Mouse (Mus musculus) forebrain, embryonic 16.5 days (tissue): Measurements from ENCODE around the gene Ptgir. TPM values are rescaled to one million over a fixed set of nuclear protein-coding genes. Genes with fewer than 3 reads are reported as not detected.

Experiments
- ATAC-seq: fragments of 200-750 bp; cut with Nextera tagmentation; 2 replicates; pipeline ENCODE4 v1.8.0; 2017; ENCODE audit warnings: mild to moderate bottlenecking, moderate library complexity
- H3K27ac ChIP-seq: fragments of 300-500 bp; sonication (generic); 2 replicates; pipeline ENCODE4 v1.5.1; 2014; ENCODE audit warnings: low read length, control low read depth
- H3K27me3 ChIP-seq: fragments of 300-500 bp; sonication (generic); replicated peaks from 2 replicates; pipeline ENCODE4 v1.6.1; 2014; ENCODE audit warnings: low read length; ENCODE audit not compliant: control insufficient read depth, insufficient read depth
- H3K36me3 ChIP-seq: fragments of 300-500 bp; sonication (generic); 2 replicates; pipeline ENCODE4 v1.6.1; 2014; ENCODE audit not compliant: control insufficient read depth, insufficient read depth
- H3K4me1 ChIP-seq: fragments of 300-500 bp; sonication (generic); replicated peaks from 2 replicates; pipeline ENCODE4 v1.6.1; 2014; ENCODE audit warnings: low read length; ENCODE audit not compliant: control insufficient read depth, insufficient read depth
- H3K4me2 ChIP-seq: fragments of 300-500 bp; sonication (generic); 2 replicates; pipeline ENCODE4 v1.6.1; 2014; ENCODE audit warnings: mild to moderate bottlenecking, low read length, control low read depth
- H3K4me3 ChIP-seq: fragments of 300-500 bp; sonication (generic); replicated peaks from 2 replicates; pipeline ENCODE4 v1.5.1; 2014; ENCODE audit warnings: mild to moderate bottlenecking, low read length, control low read depth
- H3K9ac ChIP-seq: fragments of 300-500 bp; sonication (generic); replicated peaks from 2 replicates; pipeline ENCODE4 v1.6.1; 2014; ENCODE audit warnings: low read depth, low read length, control low read depth
- H3K9me3 ChIP-seq: fragments of 300-500 bp; sonication (generic); 2 replicates; pipeline ENCODE4 v1.6.1; 2016; ENCODE audit warnings: low read length; ENCODE audit not compliant: control insufficient read depth
- WGBS: fragments of 180-500 bp; shearing (Covaris S2); extraction: QIAGEN DNeasy Blood & Tissue Kit; methylation state at CpG from one replicate; pipeline ENCODE4 v1.1.7; 2014; 5-methylcytosine and 5-hydroxymethylcytosine counted together
- polyA plus RNA-seq: library from polyadenylated mRNA; unstranded; fragments of >200 nt; fragmentation: Nextera tagmentation; extraction: Ambion mirVana; gene quantifications from 2 replicates; pipeline ENCODE4 v1.2.1, GENCODE M21; 2015

Gene Ptgir
- polyA plus RNA-seq, 1 experiment from 2014 or later, result 0.15 TPM

DNA sequence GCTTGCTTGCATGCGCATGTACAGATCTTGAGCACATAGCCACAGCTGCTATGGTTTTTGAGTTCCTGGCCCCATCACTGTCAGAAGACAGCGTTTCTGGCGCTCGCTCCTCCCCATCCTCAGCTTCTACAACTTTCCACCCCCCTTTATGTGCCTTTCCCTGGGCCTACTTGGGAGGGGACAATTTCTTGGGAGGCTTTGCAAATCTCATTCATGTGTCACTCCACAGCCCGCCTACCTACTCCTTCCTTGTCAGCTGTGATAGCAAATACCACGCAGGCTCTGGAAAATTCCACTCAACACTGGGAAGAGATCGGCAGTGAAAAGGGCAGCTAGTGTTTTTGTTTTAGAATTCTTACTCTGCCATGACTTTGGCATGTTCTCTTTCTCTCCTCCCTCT is 34.0 kb downstream of the Ptgir start:
- Histone ChIP-seq H3K27me3 (peaks cover 1% of the 10 kb centered on the region; the same call in 1 of the 2 replicates), H3K9me3 (no peaks in the 10 kb centered on the region), H3K4me3 (no peak overlapping the region), H3K4me2 (no peak overlapping the region), H3K9ac (peak overlapping the region; percentile 19; the same call in 1 of the 2 replicates), H3K27ac (peak overlapping the region; percentile 83), H3K4me1 (peaks cover 45% of the 10 kb centered on the region), H3K36me3 (no peaks in the 10 kb centered on the region)
- WGBS, result 27% methylated on average over 7 of the region's 7 CpGs
- 0 out of 2 replicates have a peak, but pooled peaks have one; percentile 6 for ATAC-seq

DNA sequence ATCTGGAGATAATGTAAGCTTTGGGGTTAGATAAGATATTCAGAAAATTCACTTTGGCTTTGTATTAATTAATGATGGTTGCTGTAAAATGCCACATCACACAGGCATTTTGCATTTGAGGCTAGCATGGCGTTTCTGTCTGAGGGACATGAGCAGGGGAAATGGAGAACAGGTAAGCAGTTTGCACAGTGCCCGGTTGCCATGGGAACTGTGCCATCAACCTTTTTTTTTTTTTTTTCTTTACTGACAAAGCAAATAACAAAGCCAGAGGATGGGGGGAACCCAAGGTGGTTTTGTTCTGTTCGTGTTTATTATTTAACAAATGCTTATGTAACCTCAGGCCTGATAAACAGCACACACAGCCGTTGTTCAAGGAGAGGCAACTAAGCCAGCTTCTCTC is 36.6 kb downstream of the Ptgir start:
- 38% methylated on average over 4 of the region's 4 CpGs for WGBS
- peak overlapping the region; percentile 90 for H3K27ac ChIP-seq
- no peaks in the 10 kb centered on the region for H3K9me3 ChIP-seq
- no peak overlapping the region for H3K4me3 ChIP-seq
- no peak for ATAC-seq
- H3K36me3 ChIP-seq, result no peaks in the 10 kb centered on the region
- H3K4me1 ChIP-seq, result peaks cover 70% of the 10 kb centered on the region
- peaks cover 8% of the 10 kb centered on the region; the same call in 1 of the 2 replicates for H3K27me3 ChIP-seq
- H3K4me2 ChIP-seq, result no peak overlapping the region
- H3K9ac ChIP-seq, result no peak overlapping the region

DNA sequence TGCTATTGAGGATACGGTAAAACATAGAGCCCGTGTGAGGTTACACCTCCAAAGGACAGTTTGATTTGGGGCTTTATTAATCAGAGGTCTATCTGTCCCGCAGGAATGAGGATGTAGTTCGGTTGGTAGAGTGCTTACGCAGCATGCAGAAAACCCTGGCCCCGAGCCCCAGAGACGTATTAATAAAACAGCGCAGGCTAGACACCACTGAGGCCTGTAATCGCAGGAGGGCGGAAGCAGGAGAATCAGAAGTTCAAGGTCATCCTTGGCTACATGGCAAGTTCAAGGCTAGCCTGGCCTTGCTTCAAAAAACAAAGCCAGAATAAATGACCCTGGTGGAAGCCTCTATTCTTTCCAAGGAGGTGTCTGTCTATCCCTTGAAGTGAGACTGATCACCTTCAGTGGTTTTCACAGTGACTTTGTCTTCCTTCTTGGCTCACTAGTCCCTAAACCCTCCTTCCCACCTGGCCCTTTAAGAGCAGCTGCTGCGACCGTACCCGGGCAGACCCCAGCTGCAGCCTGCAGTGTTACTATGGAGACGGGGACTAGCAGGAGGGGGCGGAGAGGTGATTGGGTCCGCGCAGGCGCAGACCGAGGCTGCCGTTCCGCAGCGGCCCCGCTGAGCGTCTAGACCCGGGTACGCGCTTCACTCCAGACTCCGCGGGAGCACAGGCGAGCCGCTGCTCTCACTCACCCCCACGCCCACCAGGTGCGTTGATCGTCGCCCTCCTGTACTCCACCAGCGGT is 37.9 kb downstream of the Ptgir start, which contains the start of gene Pnmal2:
TSS of gene Pnmal2 (plus strand) at position 622 of the 747 bp plus-strand sequence.
- Histone ChIP-seq H3K4me3 (peak within 1 kb of the TSS; percentile 57), H3K27ac (peak within 1 kb of the TSS; percentile 90), H3K9me3 (no peaks in the 10 kb centered on the region), H3K27me3 (peaks cover 8% of the 10 kb centered on the region; the same call in 1 of the 2 replicates), H3K9ac (peak within 1 kb of the TSS; percentile 76), H3K4me2 (peak within 1 kb of the TSS; percentile 81), H3K36me3 (no peaks in the 10 kb centered on the region), H3K4me1 (peaks cover 71% of the 10 kb centered on the region)
- ATAC-seq, result peak; percentile 91
- WGBS, result 14% methylated on average over 35 of the region's 36 CpGs

DNA sequence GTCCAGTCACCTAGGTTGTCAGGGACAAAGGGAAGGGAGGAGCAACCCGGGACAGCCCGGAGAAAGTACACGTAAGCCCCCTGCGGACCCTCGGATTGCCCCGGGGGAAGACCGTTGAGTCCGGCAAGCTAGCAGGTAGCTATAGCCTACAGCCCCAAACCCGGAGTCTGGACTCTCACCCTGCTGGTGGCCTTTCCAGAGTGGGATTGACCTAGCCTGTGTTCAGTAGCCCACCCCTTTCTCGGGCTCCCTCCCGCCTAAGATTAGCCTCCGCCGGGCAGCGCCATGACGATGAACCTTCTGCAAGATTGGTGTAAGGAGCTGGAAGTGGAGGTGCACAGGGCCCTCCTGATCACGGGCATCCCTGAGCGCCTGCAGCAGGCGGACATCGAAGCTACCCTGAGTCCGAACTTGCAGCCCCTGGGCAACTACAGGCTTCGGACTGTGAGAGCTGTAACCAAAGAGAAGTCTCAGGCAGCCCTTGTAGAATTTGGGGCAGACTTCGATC is 38.6 kb downstream of the Ptgir start:
- no peaks in the 10 kb centered on the region for H3K9me3 ChIP-seq
- peak overlapping the region; percentile 90 for H3K27ac ChIP-seq
- peaks cover 8% of the 10 kb centered on the region; the same call in 1 of the 2 replicates for H3K27me3 ChIP-seq
- 2% methylated on average over 22 of the region's 22 CpGs for WGBS
- peaks cover 71% of the 10 kb centered on the region for H3K4me1 ChIP-seq
- H3K9ac ChIP-seq, result peak overlapping the region; percentile 76
- ATAC-seq, result peak; percentile 13
- peak overlapping the region; percentile 81 for H3K4me2 ChIP-seq
- H3K4me3 ChIP-seq, result peak overlapping the region; percentile 57
- H3K36me3 ChIP-seq, result no peaks in the 10 kb centered on the region

DNA sequence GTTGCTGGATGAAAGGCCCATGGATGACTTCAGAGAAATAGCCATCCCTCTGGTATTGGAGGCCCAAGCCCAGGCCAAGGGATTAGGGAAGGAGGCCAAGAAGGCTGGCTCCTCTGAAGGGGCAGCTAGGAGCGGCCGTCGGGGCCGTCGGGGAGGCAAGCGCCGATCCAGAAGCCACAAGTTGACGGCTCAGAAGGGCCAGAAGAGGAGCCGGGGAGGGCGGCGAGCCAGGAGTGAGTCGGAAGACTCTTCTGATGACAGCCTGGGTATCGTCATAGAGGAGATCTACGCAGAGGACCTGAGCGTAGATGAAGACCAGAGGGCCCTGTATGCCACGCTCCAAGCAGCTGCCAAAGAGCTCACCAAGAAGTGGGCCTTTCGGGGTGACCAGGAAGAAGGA is 39.1 kb downstream of the Ptgir start:
- H3K9me3 ChIP-seq, result no peaks in the 10 kb centered on the region
- H3K4me1 ChIP-seq, result peaks cover 70% of the 10 kb centered on the region
- peak overlapping the region; percentile 90 for H3K27ac ChIP-seq
- no peaks in the 10 kb centered on the region for H3K36me3 ChIP-seq
- H3K4me2 ChIP-seq, result peak overlapping the region; percentile 81
- no peak for ATAC-seq
- 16% methylated on average over 17 of the region's 17 CpGs for WGBS
- peak overlapping the region; percentile 57 for H3K4me3 ChIP-seq
- peaks cover 8% of the 10 kb centered on the region; the same call in 1 of the 2 replicates for H3K27me3 ChIP-seq
- peak overlapping the region; percentile 76 for H3K9ac ChIP-seq

DNA sequence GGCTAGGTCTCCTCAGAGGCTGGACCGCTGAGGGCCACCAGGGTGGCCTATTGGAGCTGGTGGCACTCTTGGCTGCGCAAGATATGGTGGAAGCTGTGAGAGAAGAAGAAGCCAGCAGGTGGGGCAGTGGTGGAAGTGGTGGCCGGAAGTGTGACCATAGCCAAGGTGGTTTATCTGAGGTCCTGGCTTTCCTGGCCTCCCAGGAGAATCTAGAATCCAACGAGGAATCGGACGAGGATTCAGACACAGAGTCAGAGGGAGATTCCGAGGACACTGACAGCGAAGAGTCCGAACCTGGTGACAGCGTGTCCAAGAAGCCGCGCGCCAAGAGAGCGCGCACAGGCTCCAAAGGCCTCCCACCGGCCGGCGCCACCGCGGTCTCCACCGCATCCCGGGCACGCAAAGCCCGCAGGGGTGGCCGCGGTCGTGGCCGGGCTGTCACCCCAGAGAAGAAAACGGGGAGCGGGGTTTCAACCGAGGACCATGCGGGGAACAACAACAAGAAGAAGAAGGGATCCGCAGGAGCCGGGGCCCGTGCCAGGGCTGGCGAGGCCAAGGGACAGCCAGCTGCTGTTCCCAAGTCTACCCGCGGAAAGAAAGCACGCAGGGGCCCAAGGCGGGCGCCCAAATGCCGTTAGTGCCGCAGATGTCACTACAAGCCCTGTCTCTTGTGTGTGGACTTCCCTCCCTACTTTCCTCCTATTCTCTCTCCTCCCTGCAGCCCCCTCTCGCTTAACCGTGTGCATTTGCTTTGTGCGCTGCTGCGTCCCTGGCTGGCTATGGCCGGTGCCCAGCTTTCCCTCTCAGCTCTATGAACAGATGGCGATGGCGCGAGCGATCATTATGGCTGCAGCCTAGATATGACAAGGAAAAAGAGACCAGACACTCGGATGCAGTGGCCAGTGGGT is 40.4 kb downstream of the Ptgir start:
- peak overlapping the region; percentile 71 for H3K27ac ChIP-seq
- H3K4me1 ChIP-seq, result peaks cover 70% of the 10 kb centered on the region
- no peaks in the 10 kb centered on the region for H3K36me3 ChIP-seq
- no peaks in the 10 kb centered on the region for H3K9me3 ChIP-seq
- peak overlapping the region; percentile 81 for H3K4me2 ChIP-seq
- peak overlapping the region; percentile 76 for H3K9ac ChIP-seq
- no peak for ATAC-seq
- 2% methylated on average over 53 of the region's 53 CpGs for WGBS
- H3K4me3 ChIP-seq, result peak overlapping the region; percentile 57
- H3K27me3 ChIP-seq, result peaks cover 8% of the 10 kb centered on the region; the same call in 1 of the 2 replicates

DNA sequence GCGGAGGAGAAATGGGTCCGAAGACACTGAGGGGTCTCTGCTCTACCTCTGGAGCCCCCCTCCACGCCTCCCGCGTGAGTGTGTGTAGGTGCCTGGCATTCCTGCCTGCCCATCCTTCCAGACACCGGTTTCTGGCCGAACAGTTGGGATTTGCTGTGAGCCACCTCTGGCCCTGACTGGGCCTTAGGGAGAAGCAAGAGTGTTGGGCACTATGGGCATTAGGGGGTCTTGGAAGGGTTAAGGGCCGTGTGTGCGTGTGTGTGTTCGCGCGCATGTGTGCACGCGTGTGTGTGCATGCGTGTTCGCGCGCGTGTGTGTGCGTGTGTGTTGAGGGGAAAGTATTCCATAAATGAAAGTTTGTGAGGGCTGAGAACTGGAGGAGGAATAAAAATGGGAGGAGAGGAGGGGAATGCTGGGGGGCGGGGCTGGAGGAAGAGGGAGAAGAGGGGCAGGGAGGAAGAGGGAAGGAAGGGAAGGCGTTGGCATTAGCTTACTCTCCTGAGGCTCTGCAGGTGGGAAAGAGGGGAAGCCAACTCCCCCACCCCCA is 41.1 kb downstream of the Ptgir start:
- ATAC-seq, result no peak
- Histone ChIP-seq H3K27ac (peak overlapping the region; percentile 71), H3K36me3 (no peaks in the 10 kb centered on the region), H3K4me3 (peak overlapping the region; percentile 57), H3K9ac (peak overlapping the region; percentile 76), H3K4me1 (peaks cover 70% of the 10 kb centered on the region), H3K27me3 (peaks cover 8% of the 10 kb centered on the region; the same call in 1 of the 2 replicates), H3K4me2 (peak overlapping the region; percentile 81), H3K9me3 (no peaks in the 10 kb centered on the region)
- 19% methylated on average over 21 of the region's 22 CpGs for WGBS

DNA sequence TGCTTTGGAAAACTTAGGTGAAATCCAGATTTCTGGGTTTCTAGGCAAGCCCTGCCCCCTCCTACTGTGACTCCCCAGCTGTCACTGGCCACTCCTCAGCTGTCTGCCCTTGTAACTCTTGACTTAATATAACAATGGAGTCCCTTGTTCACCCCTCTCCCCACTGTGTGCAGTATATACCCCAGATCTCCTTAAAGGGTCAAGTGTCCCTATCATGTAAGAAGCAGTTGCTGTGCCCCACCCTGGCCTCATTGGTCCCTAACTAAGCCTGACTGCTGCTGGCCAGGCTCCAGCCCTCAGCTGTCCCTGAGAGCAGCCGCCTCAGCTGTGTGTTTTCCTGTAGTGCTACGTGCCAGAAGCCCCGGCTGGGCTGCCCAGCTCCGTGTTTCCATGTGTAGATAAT is 41.7 kb downstream of the Ptgir start:
- peak overlapping the region; percentile 57 for H3K4me3 ChIP-seq
- peak overlapping the region; percentile 81 for H3K4me2 ChIP-seq
- peaks cover 8% of the 10 kb centered on the region; the same call in 1 of the 2 replicates for H3K27me3 ChIP-seq
- WGBS, result 0% methylated on average over 4 of the region's 4 CpGs
- peaks cover 71% of the 10 kb centered on the region for H3K4me1 ChIP-seq
- ATAC-seq, result no peak
- peak overlapping the region; percentile 38 for H3K27ac ChIP-seq
- H3K9ac ChIP-seq, result peak overlapping the region; percentile 76
- no peaks in the 10 kb centered on the region for H3K36me3 ChIP-seq
- no peaks in the 10 kb centered on the region for H3K9me3 ChIP-seq
